Mouse (Mus musculus): Measurements from ENCODE around the gene Spred1.

DNA sequence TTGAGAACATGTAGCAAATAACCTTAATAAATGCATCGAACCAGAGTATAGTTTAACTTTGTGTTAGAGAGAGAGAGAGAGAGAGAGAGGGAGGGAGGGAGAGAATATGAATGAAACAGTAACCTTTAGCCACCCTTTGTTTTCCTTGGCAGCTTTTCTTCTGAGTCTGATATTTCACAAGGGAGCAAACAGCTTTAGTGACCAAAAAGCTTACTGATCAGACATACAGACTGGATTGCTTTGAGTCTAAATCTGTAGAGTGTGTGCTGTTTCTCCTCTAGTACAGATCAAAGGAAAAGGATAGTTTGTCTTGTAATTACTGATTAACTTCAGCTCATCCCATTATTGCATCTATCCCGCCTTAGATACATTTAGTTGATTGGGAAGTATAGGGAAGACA lies 8.0 kb downstream of the Spred1 start:
- no peak for TF ChIP-seq POLR2A (IDR thresholded peaks at IDR 0.05; ENCODE audit: control insufficient read depth, extremely low read depth, insufficient read depth, low read length, poor library complexity)
- TF ChIP-seq CTCF (IDR thresholded peaks at IDR 0.05; ENCODE audit: borderline replicate concordance, control insufficient read depth, extremely low read depth, insufficient read depth, low read length, poor library complexity) = no peak

Measured in thymus, adult 2 months (tissue).